Mouse (Mus musculus) lung, postnatal 25 days (tissue): ENCODE results near the gene Higd2a.

Experiments used
- DNase-seq: peaks from one replicate; pipeline ENCODE4 v3.0.0; 2022; ENCODE audit warnings: low spot score

Higd2a gene

DNA sequence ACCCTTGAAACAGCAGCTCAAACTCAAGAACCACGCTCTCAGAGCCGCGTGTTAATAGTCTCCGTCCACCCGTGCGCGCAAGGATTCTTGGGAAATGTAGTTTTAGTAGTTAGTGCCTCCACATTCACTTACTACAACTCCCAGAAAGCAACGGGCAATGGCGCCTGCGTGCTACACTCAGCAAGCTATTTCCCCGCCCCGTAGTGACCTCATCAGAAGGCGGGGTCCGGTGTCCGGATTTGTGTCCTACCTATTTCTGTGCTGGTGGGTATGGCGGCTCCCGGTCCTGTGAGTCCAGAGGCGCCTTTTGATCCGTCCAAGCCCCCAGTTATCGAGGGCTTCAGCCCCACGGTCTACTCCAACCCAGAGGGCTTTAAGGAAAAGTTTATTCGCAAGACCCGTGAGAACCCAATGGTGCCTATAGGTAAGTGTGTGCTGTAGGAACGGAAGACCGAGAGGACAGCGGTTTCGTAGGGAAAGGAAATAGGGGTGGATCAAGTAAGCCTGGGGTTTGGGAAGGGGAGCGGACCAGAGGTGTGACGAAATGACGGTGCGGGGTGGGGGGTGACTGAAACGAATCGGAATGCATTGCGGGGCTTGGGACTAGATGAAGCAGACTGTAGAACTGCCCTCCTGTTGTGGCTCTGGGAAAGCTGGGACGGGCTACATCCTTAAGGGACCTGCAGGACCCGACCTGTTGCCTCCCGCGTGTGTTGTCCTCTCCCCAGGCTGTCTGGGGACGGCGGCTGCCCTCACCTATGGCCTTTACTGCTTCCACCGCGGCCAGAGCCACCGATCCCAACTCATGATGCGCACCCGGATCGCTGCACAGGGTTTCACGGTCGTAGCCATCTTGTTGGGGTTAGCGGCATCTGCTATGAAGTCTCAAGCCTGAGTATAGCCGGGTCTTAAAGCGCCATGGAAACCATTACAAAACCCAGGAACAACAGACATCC lies at the start of gene Higd2a, which contains the start of gene Nop16:
TSS of gene Higd2a (plus strand) at position 212 of the 956 bp plus-strand sequence.
TSS of gene Nop16 (minus strand) at position 95 of the 956 bp plus-strand sequence.
- DNase-seq: peak; percentile 99

- no peak for DNase-seq
Measured at GRCm38 (mm10) chr13:54548036-54548435, 42.0 kb upstream of the Higd2a start.

GRCm38 (mm10) chr13:54556176-54556575 lies 33.8 kb upstream of the Higd2a start:
- no peak for DNase-seq

GRCm38 (mm10) chr13:54556796-54557195 lies 33.2 kb upstream of the Higd2a start:
- DNase-seq: no peak

GRCm38 (mm10) chr13:54557652-54558051 lies 32.4 kb upstream of the Higd2a start:
- DNase-seq: no peak

DNA sequence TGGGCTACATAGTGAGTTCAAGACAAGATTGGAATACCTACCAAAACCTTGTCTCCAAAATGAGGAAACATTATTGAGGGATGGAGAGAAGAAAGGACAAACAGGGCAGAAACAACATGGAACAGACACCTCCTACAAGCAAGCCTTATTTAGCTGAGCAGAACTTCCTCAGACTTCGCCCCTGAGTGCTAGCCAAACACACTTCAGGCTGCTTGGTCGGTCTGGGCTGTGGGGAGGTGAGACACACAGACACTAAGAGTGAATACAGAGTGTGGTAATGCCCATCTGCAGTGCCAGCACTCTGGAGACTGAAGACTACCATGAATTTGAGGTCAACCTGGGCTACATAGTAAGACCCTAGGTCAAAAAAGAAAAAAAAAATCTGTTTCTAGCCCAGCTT lies 30.4 kb upstream of the Higd2a start:
- no peak for DNase-seq

- no peak for DNase-seq
Measured at GRCm38 (mm10) chr13:54560608-54561007, 29.4 kb upstream of the Higd2a start.

DNA sequence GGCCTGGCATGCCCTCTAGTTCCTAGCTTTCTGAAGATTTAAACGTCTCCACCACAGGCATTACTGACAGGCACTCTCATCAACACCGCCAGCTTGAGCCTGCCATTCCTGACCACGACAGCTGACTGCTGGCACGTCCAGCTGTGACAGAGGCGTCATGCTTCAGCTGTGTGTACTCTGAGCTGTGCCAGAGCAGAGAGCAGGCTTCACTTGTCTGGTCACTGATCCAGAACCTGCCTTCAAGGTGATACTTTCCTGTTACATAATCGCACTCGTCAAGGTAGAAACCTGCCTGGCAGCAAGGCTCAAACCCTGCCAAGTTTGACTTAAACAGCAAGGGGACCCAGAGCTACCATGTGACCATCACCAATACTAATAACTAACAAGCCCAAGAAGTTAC lies 27.4 kb upstream of the Higd2a start:
- peak; percentile 18 for DNase-seq

DNA sequence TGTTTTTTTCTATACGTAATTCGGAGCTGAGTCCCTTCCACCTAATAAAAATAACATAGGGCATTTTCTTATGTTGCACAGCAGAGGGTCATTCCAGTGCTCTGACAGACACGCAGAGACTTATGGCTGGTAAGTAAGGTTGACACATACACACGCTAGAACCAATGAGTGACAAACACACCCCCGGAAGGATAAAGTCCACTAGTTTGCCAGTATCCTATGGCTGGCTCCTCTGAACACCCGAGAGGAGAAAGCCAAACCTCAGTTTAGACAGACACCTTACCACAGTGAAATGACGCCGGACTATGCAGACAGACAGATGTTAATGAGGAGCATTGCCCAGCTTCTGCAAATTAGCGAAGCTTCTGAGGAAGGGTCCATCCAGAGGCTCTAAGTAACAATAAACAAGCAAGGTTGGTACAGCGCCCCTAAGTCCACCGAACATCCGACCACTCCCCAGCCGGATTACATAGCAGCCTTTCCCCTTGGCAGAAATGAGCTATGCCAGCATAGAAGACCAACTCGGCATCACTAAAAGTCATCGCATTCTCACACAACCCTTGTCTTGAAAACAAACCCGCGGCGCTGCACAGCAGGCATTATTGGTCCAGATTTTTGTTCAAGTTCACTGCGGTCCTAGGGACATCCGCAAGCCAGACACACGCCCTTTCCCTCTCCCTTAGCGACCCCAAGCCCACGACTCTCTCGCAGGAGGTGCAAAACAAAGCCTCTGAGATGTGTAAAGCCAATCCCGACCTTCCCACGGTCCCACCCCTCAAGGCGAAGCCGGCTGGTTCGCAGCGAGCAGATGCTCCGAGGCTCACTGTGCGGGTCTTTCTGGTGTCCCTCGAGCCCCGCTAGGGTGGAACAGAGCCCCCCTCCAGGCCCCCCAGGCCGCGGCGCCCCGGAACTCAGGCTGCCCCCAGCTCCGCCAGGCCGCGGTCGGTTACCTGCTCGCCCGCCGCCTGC lies 25.5 kb upstream of the Higd2a start:
- DNase-seq: no peak

DNA sequence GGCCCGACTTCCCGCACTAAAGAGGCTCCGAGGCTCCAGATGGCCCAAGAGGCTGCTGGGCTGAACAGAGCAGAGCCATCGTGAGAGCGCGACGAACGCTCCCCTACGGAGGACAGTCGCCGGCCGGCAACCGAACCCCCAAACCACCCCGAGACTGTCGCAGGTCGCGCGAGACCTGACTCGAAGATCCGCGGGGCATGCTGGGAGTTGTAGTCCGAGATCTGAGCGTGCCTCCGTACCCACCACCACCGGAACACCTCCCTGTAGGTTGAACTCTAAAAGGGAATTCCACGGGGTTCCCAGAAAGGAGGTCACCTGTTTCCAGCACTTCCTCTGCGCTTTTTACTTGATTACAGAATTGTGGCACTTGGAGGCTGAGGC lies 24.8 kb upstream of the Higd2a start, which contains the start of gene 4833439L19Rik:
TSS of gene 4833439L19Rik (minus strand) at position 235 of the 381 bp plus-strand sequence.
- peak; percentile 96 for DNase-seq

DNA sequence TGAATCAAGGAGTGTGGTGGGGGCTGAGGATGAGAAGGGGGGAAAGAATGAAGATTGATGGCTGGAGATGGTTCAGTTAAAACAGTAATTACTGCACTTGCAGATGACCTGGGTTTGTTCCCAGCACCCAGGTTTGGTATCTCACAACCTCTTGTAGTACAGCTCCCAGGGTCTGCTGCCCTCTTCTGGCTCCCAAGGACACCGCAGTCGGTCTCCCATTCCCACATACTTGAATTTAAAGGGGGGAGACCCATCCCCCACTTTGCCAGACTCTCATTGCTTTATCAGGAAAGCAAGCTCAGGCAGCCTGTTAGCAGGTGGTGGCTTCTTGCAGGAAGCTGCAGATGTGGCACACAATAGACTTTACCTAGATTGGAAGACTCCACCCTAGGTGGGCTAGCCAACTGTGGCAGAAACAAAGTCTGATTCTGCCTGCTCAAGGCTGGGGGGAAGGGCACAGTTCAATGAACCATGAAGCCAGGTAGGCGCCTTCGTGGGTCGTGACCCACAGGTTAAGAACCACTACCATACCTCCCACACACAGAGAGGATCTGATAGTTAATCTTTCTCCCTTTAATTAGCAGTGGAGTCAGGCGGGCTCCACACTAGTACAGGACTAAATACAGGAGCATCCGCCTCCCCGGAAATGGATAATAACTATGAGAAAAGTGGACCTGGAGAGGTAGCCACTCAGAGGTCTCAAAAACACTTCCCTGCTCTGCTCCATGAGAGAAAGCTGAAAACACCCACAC lies 24.2 kb upstream of the Higd2a start:
- DNase-seq: peak; percentile 50

GRCm38 (mm10) chr13:54568380-54568779 lies 21.6 kb upstream of the Higd2a start:
- DNase-seq: no peak

- DNase-seq: no peak
Measured at GRCm38 (mm10) chr13:54569282-54569681, 20.7 kb upstream of the Higd2a start.

GRCm38 (mm10) chr13:54570736-54571135 lies 19.3 kb upstream of the Higd2a start:
- DNase-seq: no peak

DNA sequence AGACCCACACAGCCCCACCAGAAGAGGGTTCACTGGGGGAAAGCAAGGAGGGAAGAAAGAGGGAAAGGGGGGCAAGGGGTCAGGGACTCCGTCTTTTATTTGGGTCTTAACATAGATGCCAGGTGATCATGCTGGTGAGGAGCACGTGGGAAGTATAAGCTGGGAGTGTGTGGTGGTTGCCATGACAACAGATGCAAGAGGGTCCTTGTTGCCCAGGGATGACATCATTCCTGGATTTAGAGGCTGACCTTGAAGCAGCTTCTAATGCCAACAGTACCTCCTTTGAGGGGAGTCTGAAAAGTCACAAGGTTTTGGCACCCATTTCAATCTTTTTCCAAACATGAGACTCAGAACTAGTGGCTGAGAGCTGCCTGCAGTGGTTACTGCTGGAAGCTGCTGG lies 18.4 kb upstream of the Higd2a start:
- no peak for DNase-seq

DNA sequence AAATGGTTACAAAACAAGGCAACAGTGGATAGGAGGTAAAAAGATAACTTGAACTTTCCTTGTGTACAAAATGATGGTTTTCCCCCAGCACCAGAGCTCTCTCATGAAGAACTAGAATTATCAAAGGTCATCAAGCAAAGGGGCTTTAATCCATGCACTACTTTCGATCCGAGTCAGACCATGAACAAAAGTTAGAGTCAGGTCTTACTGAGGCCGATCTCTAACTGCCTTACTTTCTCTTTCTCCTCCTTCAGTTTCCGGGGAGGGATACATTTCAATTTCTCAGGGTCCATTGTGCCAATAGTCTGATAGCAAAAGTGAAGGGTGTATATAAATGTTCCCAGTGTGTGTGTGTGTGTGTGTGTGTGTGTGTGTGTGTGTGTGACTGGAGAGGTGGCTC lies 17.4 kb upstream of the Higd2a start:
- DNase-seq: no peak

GRCm38 (mm10) chr13:54574854-54575481 lies 15.0 kb upstream of the Higd2a start, which contains the start of gene Arl10:
TSS of gene Arl10 (plus strand) at chr13:54575015.
- peak; percentile 74 for DNase-seq

GRCm38 (mm10) chr13:54575489-54575888 lies 14.5 kb upstream of the Higd2a start:
- no peak for DNase-seq

DNA sequence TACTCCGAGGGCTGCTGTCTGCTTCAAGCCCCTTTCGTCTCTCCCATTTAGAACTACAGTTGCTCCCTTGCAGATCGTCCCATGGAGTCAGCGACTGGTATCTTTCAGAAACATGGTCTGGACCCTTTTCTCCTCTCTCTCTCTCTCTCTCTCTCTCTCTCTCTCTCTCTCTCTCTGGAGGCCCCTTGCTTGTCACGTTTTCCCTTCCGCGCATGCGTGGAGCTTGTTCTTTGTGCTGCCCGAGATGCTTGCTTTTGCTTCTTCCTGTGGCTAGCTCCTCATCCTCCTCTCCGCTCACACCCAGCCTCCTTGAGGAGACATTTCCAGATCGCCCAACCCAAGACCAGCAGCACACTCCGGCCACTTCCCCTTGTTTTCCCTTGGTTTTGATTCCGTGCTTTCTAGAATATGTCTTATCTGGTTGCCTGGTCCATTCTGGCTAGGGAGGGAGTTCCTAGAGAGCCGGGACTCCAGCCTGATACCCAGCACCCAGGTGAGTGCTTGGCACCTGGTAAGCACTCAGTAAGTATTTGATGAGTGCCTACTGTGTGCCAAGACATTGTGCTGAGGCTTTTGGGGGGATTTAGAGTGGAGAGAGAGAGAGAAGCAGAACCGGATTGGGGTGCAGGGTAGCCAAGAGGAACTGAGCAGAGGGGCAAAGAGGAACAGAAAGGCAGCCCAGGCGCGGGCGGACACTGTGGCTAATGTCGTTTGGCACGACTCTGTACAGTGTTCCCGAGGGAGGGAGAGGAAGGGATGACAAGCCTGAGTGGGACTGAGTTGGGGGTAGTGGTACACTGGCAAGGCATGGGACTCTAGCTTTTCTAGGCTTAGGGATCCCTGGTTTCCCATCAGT lies 12.1 kb upstream of the Higd2a start:
- no peak for DNase-seq

GRCm38 (mm10) chr13:54581385-54581784 lies 8.6 kb upstream of the Higd2a start:
- DNase-seq: peak; percentile 46
